Mouse (Mus musculus): ENCODE data around the gene Cspg4.

DNA sequence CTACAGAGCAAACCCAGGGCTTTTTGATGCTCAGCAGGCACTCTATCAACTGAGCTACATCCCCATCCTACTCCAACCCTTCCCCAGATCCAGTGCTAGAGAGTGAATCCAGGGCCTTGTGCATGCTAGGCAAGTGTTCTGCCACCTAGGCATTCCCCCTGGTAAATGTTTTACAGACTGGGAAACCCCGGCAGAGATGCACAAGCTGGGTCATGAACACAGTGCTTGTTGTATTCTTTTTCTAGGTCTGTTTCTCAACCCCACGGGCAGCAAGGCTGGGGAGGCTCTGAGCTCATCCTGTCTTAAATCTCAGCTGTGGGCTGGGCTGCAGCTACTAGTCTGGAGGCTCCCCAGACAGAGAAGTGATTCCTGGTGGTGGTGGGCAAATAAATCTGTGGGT is 2.0 kb upstream of the Cspg4 start:
- TF ChIP-seq CTCF (conservative IDR thresholded peaks at IDR 0.05; ENCODE audit: insufficient read depth, insufficient read length, low read depth, low read length): no peak
- no peak for TF ChIP-seq POLR2A (IDR thresholded peaks at IDR 0.05; ENCODE audit: low read depth, low read length)
